Mouse (Mus musculus): ENCODE data around the gene Apc2.

GRCm38 (mm10) chr10:80363734-80364133 is 68.0 kb downstream of the Apc2 start:
- TF ChIP-seq CEBPB (IDR thresholded peaks at IDR 0.05; ENCODE audit: insufficient read depth, poor library complexity, severe bottlenecking) (no peak), POLR2A (IDR thresholded peaks at IDR 0.05; ENCODE audit: insufficient read length, low read depth) (no peak), MAX (IDR thresholded peaks at IDR 0.05; ENCODE audit: low read depth) (no peak), REST (IDR thresholded peaks at IDR 0.05; ENCODE audit: insufficient read depth, insufficient read length) (no peak), MYOG (IDR thresholded peaks at IDR 0.05; ENCODE audit: control insufficient read depth in 1 of 3, insufficient read depth in 1 of 3, insufficient read length in 2 of 3, low read depth in 2 of 3) (no peak), E2F4 (IDR thresholded peaks at IDR 0.05; ENCODE audit: insufficient read depth) (no peak), USF1 (IDR thresholded peaks at IDR 0.05; ENCODE audit: low read depth) (no peak), TCF12 (IDR thresholded peaks at IDR 0.05; ENCODE audit: insufficient read depth, poor library complexity, severe bottlenecking) (no peak), POLR2AphosphoS2 (IDR thresholded peaks at IDR 0.05; ENCODE audit: insufficient read length, low read depth) (no peak), MYOD1 (IDR thresholded peaks at IDR 0.05; ENCODE audit: control insufficient read depth in 1 of 3, insufficient read length in 2 of 3, low read depth in 2 of 3) (no peak), SRF (IDR thresholded peaks at IDR 0.05; ENCODE audit: control insufficient read depth, insufficient read length, low read depth) (no peak)
